Mouse (Mus musculus): ENCODE results near the gene Trak1. TPM values are rescaled to one million over a fixed set of nuclear protein-coding genes. Genes with fewer than 3 reads are reported as not detected.

Trak1 gene
- total and polyA plus RNA-seq, 2 experiments = 50.3 to 61.2 TPM

GRCm38 (mm10) chr9:121357102-121357501 is 59.8 kb downstream of the Trak1 start:
- peaks cover 37% of the 10 kb centered on the region for H3K4me1 ChIP-seq (ENCODE audit: control insufficient read depth, insufficient read depth, low read length)
- H3K9ac ChIP-seq (ENCODE audit: low read depth, low read length) = no peak overlapping the region
- DNase-seq (ENCODE audit: extremely low read depth, low read depth, low spot score) = no peak
- WGBS = 84% methylated on average over 5 of the region's 5 CpGs
- no peak overlapping the region for H3K4me3 ChIP-seq (ENCODE audit: insufficient read depth, low read depth, low read length)
- no peaks in the 10 kb centered on the region for H3K27me3 ChIP-seq (ENCODE audit: control insufficient read depth, insufficient read depth, low read length)
- H3K36me3 ChIP-seq (ENCODE audit: control insufficient read depth, insufficient read depth, low read length) = no peaks in the 10 kb centered on the region
- H3K27ac ChIP-seq (replicated peaks; ENCODE audit: insufficient read depth, low read depth, low read length) = no peak overlapping the region
- H3K79me2 ChIP-seq (ENCODE audit: control insufficient read depth, insufficient read depth, low read length) = peaks cover 29% of the 10 kb centered on the region; the same call in 1 of the 2 replicates
- TF ChIP-seq CTCF (IDR thresholded peaks at IDR 0.05; ENCODE audit: low read depth, low read length) (no peak), POLR2A (IDR thresholded peaks at IDR 0.05; ENCODE audit: extremely low read depth, insufficient read depth, low read length) (no peak)

DNA sequence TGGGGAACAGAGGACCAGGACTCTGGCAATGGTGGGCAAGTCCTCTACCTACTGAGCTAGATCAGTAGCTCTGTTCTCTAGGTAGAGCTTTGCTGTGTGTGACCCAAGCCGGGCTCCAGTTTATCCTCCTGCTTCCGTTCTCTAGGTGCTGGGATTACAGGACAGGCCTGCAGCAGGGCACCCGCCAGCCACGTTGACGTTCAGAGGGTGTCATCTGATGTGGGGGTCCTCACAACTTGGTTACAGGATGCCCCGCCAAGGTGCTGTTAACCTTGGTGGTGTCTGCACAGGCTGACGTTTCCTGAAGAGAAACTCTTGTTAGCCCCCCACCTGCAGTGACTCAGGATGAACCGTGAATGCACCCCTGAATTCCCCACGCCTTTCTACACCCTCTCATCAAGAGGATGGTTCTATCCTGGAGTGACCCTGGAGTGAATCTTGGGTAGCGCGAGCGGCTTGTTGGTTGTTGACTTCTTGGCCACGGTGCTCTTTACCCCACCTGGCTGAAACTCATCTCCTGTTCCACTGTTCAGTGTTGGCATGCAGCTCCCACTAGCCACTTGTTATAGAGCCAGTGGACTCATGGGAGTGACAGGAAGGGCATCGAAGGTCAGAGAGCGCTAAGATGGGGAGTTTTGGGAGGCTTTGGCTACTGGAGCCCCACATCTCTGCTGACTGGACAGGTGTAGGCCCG is 60.4 kb downstream of the Trak1 start:
- Histone ChIP-seq H3K36me3 (ENCODE audit: control insufficient read depth, insufficient read depth, low read length) (no peaks in the 10 kb centered on the region), H3K27me3 (ENCODE audit: control insufficient read depth, insufficient read depth, low read length) (no peaks in the 10 kb centered on the region), H3K4me3 (ENCODE audit: insufficient read depth, low read depth, low read length) (no peak overlapping the region), H3K27ac (replicated peaks; ENCODE audit: insufficient read depth, low read depth, low read length) (peak overlapping the region; percentile 18), H3K79me2 (ENCODE audit: control insufficient read depth, insufficient read depth, low read length) (peaks cover 29% of the 10 kb centered on the region; the same call in 1 of the 2 replicates), H3K4me1 (ENCODE audit: control insufficient read depth, insufficient read depth, low read length) (peaks cover 34% of the 10 kb centered on the region), H3K9ac (ENCODE audit: low read depth, low read length) (no peak overlapping the region)
- peak; percentile 75 for DNase-seq (ENCODE audit: extremely low read depth, low read depth, low spot score)
- TF ChIP-seq CTCF (IDR thresholded peaks at IDR 0.05; ENCODE audit: low read depth, low read length) = no peak
- TF ChIP-seq POLR2A (IDR thresholded peaks at IDR 0.05; ENCODE audit: extremely low read depth, insufficient read depth, low read length) = no peak
- WGBS = 56% methylated on average over 16 of the region's 16 CpGs

GRCm38 (mm10) chr9:121358418-121358817 is 61.1 kb downstream of the Trak1 start:
- Histone ChIP-seq H3K4me1 (ENCODE audit: control insufficient read depth, insufficient read depth, low read length) (peaks cover 29% of the 10 kb centered on the region), H3K36me3 (ENCODE audit: control insufficient read depth, insufficient read depth, low read length) (no peaks in the 10 kb centered on the region), H3K27ac (replicated peaks; ENCODE audit: insufficient read depth, low read depth, low read length) (peak overlapping the region; percentile 18), H3K27me3 (ENCODE audit: control insufficient read depth, insufficient read depth, low read length) (no peaks in the 10 kb centered on the region), H3K9ac (ENCODE audit: low read depth, low read length) (no peak overlapping the region), H3K4me3 (ENCODE audit: insufficient read depth, low read depth, low read length) (no peak overlapping the region), H3K79me2 (ENCODE audit: control insufficient read depth, insufficient read depth, low read length) (peaks cover 27% of the 10 kb centered on the region; the same call in 1 of the 2 replicates)
- 47% methylated on average over 8 of the region's 8 CpGs for WGBS
- TF ChIP-seq CTCF (IDR thresholded peaks at IDR 0.05; ENCODE audit: low read depth, low read length) (no peak), POLR2A (IDR thresholded peaks at IDR 0.05; ENCODE audit: extremely low read depth, insufficient read depth, low read length) (no peak)
- DNase-seq (ENCODE audit: extremely low read depth, low read depth, low spot score) = peak; percentile 54

DNA sequence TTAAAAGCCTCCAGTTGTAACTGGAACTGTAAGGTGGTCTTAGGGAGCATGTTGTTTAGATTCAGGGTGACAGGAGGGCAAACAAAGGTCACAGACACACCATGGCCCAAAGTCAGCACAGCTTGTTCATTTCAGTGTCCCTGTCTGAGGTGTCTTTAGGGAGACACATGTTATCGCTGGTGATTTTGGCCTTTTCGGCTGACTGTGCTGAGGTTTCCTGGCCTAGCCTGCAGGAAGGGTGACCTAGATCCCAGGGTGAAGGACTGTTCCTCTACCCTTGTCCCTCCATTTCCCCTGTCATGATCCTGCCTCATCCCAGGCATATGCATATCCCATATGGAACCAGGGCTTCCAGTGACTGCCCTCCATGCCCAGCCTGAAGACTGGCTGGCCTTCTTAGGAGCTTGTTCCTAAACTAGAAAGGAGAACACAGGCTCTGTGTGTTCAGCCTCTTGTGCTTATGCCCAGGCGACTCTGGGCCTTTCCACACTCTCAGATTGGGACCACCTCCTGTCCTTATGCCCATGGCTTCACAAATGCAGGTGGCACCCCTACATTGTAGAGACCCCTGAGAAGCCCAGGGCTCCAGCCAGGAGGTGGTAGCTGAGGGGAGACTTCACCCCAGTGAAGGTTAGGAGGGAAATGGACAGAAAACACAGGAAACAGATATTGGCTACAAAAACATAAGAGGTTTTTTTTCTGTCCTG is 62.1 kb downstream of the Trak1 start:
- Histone ChIP-seq H3K4me3 (ENCODE audit: insufficient read depth, low read depth, low read length) (no peak overlapping the region), H3K36me3 (ENCODE audit: control insufficient read depth, insufficient read depth, low read length) (no peaks in the 10 kb centered on the region), H3K27me3 (ENCODE audit: control insufficient read depth, insufficient read depth, low read length) (no peaks in the 10 kb centered on the region), H3K79me2 (ENCODE audit: control insufficient read depth, insufficient read depth, low read length) (peaks cover 27% of the 10 kb centered on the region; the same call in 1 of the 2 replicates), H3K9ac (ENCODE audit: low read depth, low read length) (no peak overlapping the region), H3K27ac (replicated peaks; ENCODE audit: insufficient read depth, low read depth, low read length) (0 out of 2 replicates have a peak overlapping the region, but pooled peaks have one; percentile 9), H3K4me1 (ENCODE audit: control insufficient read depth, insufficient read depth, low read length) (peaks cover 29% of the 10 kb centered on the region)
- 68% methylated on average over 3 of the region's 3 CpGs for WGBS
- no peak for DNase-seq (ENCODE audit: extremely low read depth, low read depth, low spot score)
- TF ChIP-seq POLR2A (IDR thresholded peaks at IDR 0.05; ENCODE audit: extremely low read depth, insufficient read depth, low read length) (no peak), CTCF (IDR thresholded peaks at IDR 0.05; ENCODE audit: low read depth, low read length) (no peak)

DNA sequence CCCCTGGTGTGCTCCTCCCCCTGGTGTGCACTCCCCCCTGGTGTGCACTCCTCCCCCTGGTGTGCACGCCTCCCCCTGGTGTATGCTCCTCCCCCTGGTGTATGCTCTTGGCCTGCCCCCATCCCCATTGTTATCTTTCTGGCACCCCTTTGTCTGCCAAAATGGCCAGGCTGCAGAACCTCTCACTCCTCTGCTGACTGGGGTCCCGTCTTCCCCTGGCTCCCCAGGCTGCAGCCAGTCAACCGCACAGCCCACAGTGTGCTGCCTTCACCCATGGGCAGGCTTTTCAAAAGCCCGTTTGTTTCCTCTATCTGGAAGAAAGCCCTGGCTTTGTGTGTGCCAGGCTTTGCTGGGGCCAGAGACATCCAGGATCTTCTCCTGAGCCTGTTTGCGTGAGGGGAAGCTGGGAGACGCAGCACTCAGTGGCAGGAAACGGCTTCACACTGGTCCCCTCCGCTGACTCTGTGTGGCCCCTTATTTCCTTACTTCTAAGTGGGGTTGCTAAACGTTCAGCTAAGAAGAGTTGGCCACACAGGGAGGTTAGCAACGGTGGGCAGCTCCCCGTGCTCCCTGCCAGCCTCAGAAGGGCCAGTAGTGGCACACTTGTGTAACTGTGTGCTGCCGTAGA is 63.1 kb downstream of the Trak1 start:
- Histone ChIP-seq H3K4me1 (ENCODE audit: control insufficient read depth, insufficient read depth, low read length) (peaks cover 22% of the 10 kb centered on the region), H3K36me3 (ENCODE audit: control insufficient read depth, insufficient read depth, low read length) (no peaks in the 10 kb centered on the region), H3K27ac (replicated peaks; ENCODE audit: insufficient read depth, low read depth, low read length) (peak overlapping the region; percentile 22), H3K27me3 (ENCODE audit: control insufficient read depth, insufficient read depth, low read length) (no peaks in the 10 kb centered on the region), H3K4me3 (ENCODE audit: insufficient read depth, low read depth, low read length) (no peak overlapping the region), H3K79me2 (ENCODE audit: control insufficient read depth, insufficient read depth, low read length) (peaks cover 27% of the 10 kb centered on the region; the same call in 1 of the 2 replicates), H3K9ac (ENCODE audit: low read depth, low read length) (no peak overlapping the region)
- 65% methylated on average over 11 of the region's 12 CpGs for WGBS
- DNase-seq (ENCODE audit: extremely low read depth, low read depth, low spot score) = no peak
- TF ChIP-seq POLR2A (IDR thresholded peaks at IDR 0.05; ENCODE audit: extremely low read depth, insufficient read depth, low read length) (no peak), CTCF (IDR thresholded peaks at IDR 0.05; ENCODE audit: low read depth, low read length) (no peak)
